16 mouse cellular contexts compared by ENCODE assay signal in the genomic region with DNA sequence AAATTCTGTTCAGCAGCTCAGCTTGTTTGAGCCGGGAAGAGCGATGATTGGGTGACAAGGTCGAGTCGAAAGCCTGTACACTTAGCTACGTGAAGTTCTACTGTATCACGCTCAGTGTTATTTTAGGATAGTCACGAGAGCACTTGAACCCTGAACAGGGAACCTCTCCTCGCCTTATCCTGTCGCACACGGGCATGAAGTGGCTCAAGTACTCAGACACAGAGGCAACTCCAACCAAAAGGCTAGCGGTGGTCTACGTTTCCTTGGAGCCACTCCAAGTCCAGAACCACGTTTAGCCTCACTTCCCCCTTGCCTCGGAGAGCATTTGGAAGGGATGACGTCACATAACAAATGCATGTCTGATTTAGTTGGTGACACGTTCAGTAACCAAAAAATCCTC. TPM values are rescaled to one million over a fixed set of nuclear protein-coding genes. Genes with fewer than 3 reads are reported as not detected.
DNase-seq lines count a peak whose midpoint lies in the region; ATAC-seq and TF ChIP-seq lines count a peak whose summit lies in the region.
"Had no signal": no experiment of that assay in that cellular context is flagged by ENCODE, and none has a peak within 500 bp of the region (broad histone marks: within the 10 kb centered on the region; RNA-seq: fewer than 3 reads in every experiment).

No protein-coding gene starts in this region.

- peaks cover 3% of the 10 kb centered on the region for H3K27me3 ChIP-seq in heart, embryonic 16.5 days (ENCODE audit: control insufficient read depth, insufficient read depth, low read length)
- no peaks in the 10 kb centered on the region for H3K27me3 ChIP-seq in myocyte (ENCODE audit: control insufficient read depth, insufficient read depth, insufficient read length)
- H3K27me3 ChIP-seq in intestine, postnatal 0 days (replicated peaks; ENCODE audit: control insufficient read depth, insufficient read depth, low read length): no peaks in the 10 kb centered on the region
- H3K27me3 ChIP-seq: embryonic facial prominence, embryonic 12.5 days; limb, embryonic 12.5 days; neural tube, embryonic 13.5 days had no signal

- no peaks in the 10 kb centered on the region for H3K9me3 ChIP-seq in heart, embryonic 16.5 days (replicated peaks; ENCODE audit: control insufficient read depth, low read length)
- no peaks in the 10 kb centered on the region for H3K9me3 ChIP-seq in intestine, postnatal 0 days (ENCODE audit: control insufficient read depth)
- H3K9me3 ChIP-seq: embryonic facial prominence, embryonic 12.5 days; hindbrain, embryonic 10.5 days; limb, embryonic 12.5 days; neural tube, embryonic 13.5 days had no signal

- intact Hi-C loops in gastrocnemius, postnatal 36 days (cut with DNase I): no loop called here

- TF ChIP-seq POLR2A in lung, adult 2 months (IDR thresholded peaks at IDR 0.05; ENCODE audit: borderline replicate concordance, extremely low read depth, low read depth, low read length): no peak
- TF ChIP-seq POLR2A in myocyte (IDR thresholded peaks at IDR 0.05; ENCODE audit: insufficient read length, low read depth): no peak

- peak overlapping the region; percentile 58; the same call in 1 of the 2 replicates for H3K27ac ChIP-seq in heart, embryonic 16.5 days (ENCODE audit: low read length)
- no peak overlapping the region for H3K27ac ChIP-seq in intestine, postnatal 0 days (ENCODE audit: low read depth, low read length)
- H3K27ac ChIP-seq: embryonic facial prominence, embryonic 12.5 days; hindbrain, embryonic 10.5 days; limb, embryonic 12.5 days; neural tube, embryonic 13.5 days had no signal

- no peaks in the 10 kb centered on the region for H3K79me2 ChIP-seq in myocyte (ENCODE audit: control insufficient read depth, insufficient read depth)

- H3K36me3 ChIP-seq in heart, embryonic 16.5 days (ENCODE audit: control insufficient read depth, insufficient read depth): no peaks in the 10 kb centered on the region
- H3K36me3 ChIP-seq in myocyte (ENCODE audit: control insufficient read depth, insufficient read depth): no peaks in the 10 kb centered on the region
- H3K36me3 ChIP-seq in intestine, postnatal 0 days (ENCODE audit: control insufficient read depth, insufficient read depth): no peaks in the 10 kb centered on the region
- H3K36me3 ChIP-seq: embryonic facial prominence, embryonic 12.5 days; hindbrain, embryonic 10.5 days; limb, embryonic 12.5 days; neural tube, embryonic 13.5 days had no signal

- no peak overlapping the region for H3ac ChIP-seq in myocyte (ENCODE audit: control insufficient read depth, insufficient read length)

- H3K4me1 ChIP-seq in lung, adult 2 months (ENCODE audit: control insufficient read depth, insufficient read depth, low read length): no peaks in the 10 kb centered on the region; the same call in 1 of the 2 replicates
- H3K4me1 ChIP-seq in heart, embryonic 16.5 days (ENCODE audit: control insufficient read depth, insufficient read depth, low read length): peaks cover 10% of the 10 kb centered on the region
- H3K4me1 ChIP-seq in intestine, postnatal 0 days (replicated peaks; ENCODE audit: control insufficient read depth, insufficient read depth, low read length): no peaks in the 10 kb centered on the region
- H3K4me1 ChIP-seq: embryonic facial prominence, embryonic 12.5 days; hindbrain, embryonic 10.5 days; neural tube, embryonic 13.5 days had no signal

- peak overlapping the region; percentile 43 for H3K4me2 ChIP-seq in heart, embryonic 16.5 days (ENCODE audit: low read depth, low read length)
- peak overlapping the region; percentile 58 for H3K4me2 ChIP-seq in myocyte (ENCODE audit: low read depth)
- H3K4me2 ChIP-seq in intestine, postnatal 0 days (replicated peaks; ENCODE audit: low read depth): no peak overlapping the region
- H3K4me2 ChIP-seq: embryonic facial prominence, embryonic 12.5 days; limb, embryonic 12.5 days; neural tube, embryonic 13.5 days had no signal

- H3K4me3 ChIP-seq in lung, adult 2 months (replicated peaks; ENCODE audit: extremely low read depth, low read depth, low read length): no peak overlapping the region
- no peak overlapping the region for H3K4me3 ChIP-seq in heart, embryonic 16.5 days (ENCODE audit: low read length)
- H3K4me3 ChIP-seq in myocyte: no peak overlapping the region
- no peak overlapping the region for H3K4me3 ChIP-seq in intestine, postnatal 0 days (ENCODE audit: low read depth, low read length)
- H3K4me3 ChIP-seq: embryonic facial prominence, embryonic 12.5 days; hindbrain, embryonic 10.5 days; limb, embryonic 12.5 days; neural tube, embryonic 13.5 days had no signal

- WGBS in lung, adult 2 months: 49% methylated on average over 16 of the region's 16 CpGs
- 34% methylated on average over 16 of the region's 16 CpGs for WGBS in heart, embryonic 16.5 days
- 80% methylated on average over 16 of the region's 16 CpGs for WGBS in intestine, postnatal 0 days

- H3K9ac ChIP-seq in heart, embryonic 16.5 days (ENCODE audit: low read length): no peak overlapping the region
- H3K9ac ChIP-seq in intestine, postnatal 0 days (ENCODE audit: low read depth, low read length): no peak overlapping the region
- H3K9ac ChIP-seq: embryonic facial prominence, embryonic 12.5 days; limb, embryonic 12.5 days; neural tube, embryonic 13.5 days had no signal

- DNase-seq in gastrocnemius, adult 18-20 months (ENCODE audit: low spot score): peak; percentile 20
- no peak for DNase-seq in gastrocnemius, postnatal 36 days
- peak; percentile 8 for DNase-seq in lung, adult 2 months
- no peak for DNase-seq in lung, postnatal 10 days
- no peak for DNase-seq in layer of hippocampus, adult 8-10 months (ENCODE audit: low spot score in 2 of 2)
- DNase-seq: adrenal gland, adult 8-10 months; cerebellum, adult 11 months had no signal

- TF ChIP-seq CTCF in lung, adult 2 months (IDR thresholded peaks at IDR 0.05; ENCODE audit: insufficient read depth, low read length): no peak
- no peak for TF ChIP-seq CTCF in intestine, postnatal 0 days (IDR thresholded peaks at IDR 0.05; ENCODE audit: low read depth)

- peak; percentile 97 for ATAC-seq in heart, embryonic 16.5 days (replicated peaks; ENCODE audit: extremely low read depth, insufficient read depth, low FRiP score)
- ATAC-seq in intestine, postnatal 0 days: no peak
- ATAC-seq: forebrain, embryonic 14.5 days had no signal

TF ChIP-seq in myocyte, 11 proteins besides CTCF, POLR2A, EP300 and RAD21:
- no peak for TF ChIP-seq SRF (IDR thresholded peaks at IDR 0.05; ENCODE audit: control insufficient read depth, insufficient read length, low read depth)

RNA-seq across cellular contexts. Expression of a gene that starts 17.7 kb away (rescaled TPM):
- 1,000 to 10,000 TPM; 1,377 to 1,820 TPM for total RNA-seq in gastrocnemius, adult 18-20 months (2021)
- total RNA-seq in gastrocnemius, postnatal 36 days (2021): 1,000 to 10,000 TPM in 1 of 2 experiments, 100 to 1,000 TPM in 1; 775 to 1,264 TPM
- 18.2 TPM in 1 of 2 replicates, not detected in the other for polyA plus RNA-seq in lung, adult 2 months (2012; rRNA removed)
- 3.9 and 9.6 TPM in 2 replicates for polyA plus RNA-seq in heart, embryonic 16.5 days (2015; fragmentation: Nextera tagmentation; extraction: Ambion mirVana)
- 21.9 TPM for polyA plus RNA-seq in myocyte (2012; fragmentation: generic; extraction: Trizol)
- 2.2 and 3.5 TPM in 2 replicates for polyA plus RNA-seq in intestine, postnatal 0 days (2015; fragmentation: Nextera tagmentation; extraction: Ambion mirVana)
- 1 to 10 TPM; 2.2 to 3.3 (median 2.6) TPM for total RNA-seq in layer of hippocampus, adult 8-10 months (2022)
- polyA plus RNA-seq: small intestine, adult 2 months had no signal

Comparison
In these comparisons a context has a peak if more than half of its experiments do, and no peak if none do; other contexts are left out.
1. DNase-seq: peak in gastrocnemius, adult 18-20 months (single experiment) and lung, adult 2 months (single experiment); none in gastrocnemius, postnatal 36 days (0 of 2), lung, postnatal 10 days (single experiment) and layer of hippocampus, adult 8-10 months (0 of 2).